Mouse (Mus musculus) ES-Bruce4 (cell line): ENCODE data around the gene Il9r. TPM values are rescaled to one million over a fixed set of nuclear protein-coding genes. Genes with fewer than 3 reads are reported as not detected.

Experiments used
- H3K27ac ChIP-seq: 2 replicates; pipeline ENCODE4 v1.5.1; 2012; ENCODE audit warnings: low read length, inconsistent platforms; ENCODE audit not compliant: insufficient read depth
- H3K27me3 ChIP-seq: 2 replicates; pipeline ENCODE4 v1.6.1; 2012; ENCODE audit warnings: mild to moderate bottlenecking, low read length, inconsistent platforms; ENCODE audit not compliant: control insufficient read depth, poor library complexity, insufficient read depth, severe bottlenecking
- H3K36me3 ChIP-seq: 2 replicates; pipeline ENCODE4 v1.6.1; 2012; ENCODE audit warnings: inconsistent platforms, mild to moderate bottlenecking, low read length, moderate library complexity; ENCODE audit not compliant: control insufficient read depth, poor library complexity, insufficient read depth, severe bottlenecking
- H3K4me1 ChIP-seq: one replicate; pipeline ENCODE4 v1.8.1; 2011; ENCODE audit warnings: low read length; ENCODE audit not compliant: control insufficient read depth, insufficient read depth
- H3K4me3 ChIP-seq: 2 replicates; pipeline ENCODE4 v1.5.1; 2011; ENCODE audit warnings: low read depth, mild to moderate bottlenecking, low read length
- H3K9ac ChIP-seq: 2 replicates; pipeline ENCODE4 v1.6.1; 2012; ENCODE audit warnings: low read depth, mild to moderate bottlenecking, inconsistent platforms; ENCODE audit not compliant: poor library complexity, severe bottlenecking
- H3K9me3 ChIP-seq: replicated peaks from 2 replicates; pipeline ENCODE4 v1.6.1; 2012; ENCODE audit warnings: mild to moderate bottlenecking, low read length, inconsistent platforms; ENCODE audit not compliant: control insufficient read depth, poor library complexity, insufficient read depth, severe bottlenecking
- CTCF ChIP-seq: IDR thresholded peaks from one replicate; pipeline ENCODE4 v1.8.1; 2011; ENCODE audit warnings: low read depth, low read length
- EP300 ChIP-seq: IDR thresholded peaks from 2 replicates; pipeline ENCODE4 v1.6.1; 2011; ENCODE audit warnings: low read depth, low read length; ENCODE audit not compliant: insufficient read depth
- POLR2A ChIP-seq: IDR thresholded peaks from one replicate; pipeline ENCODE4 v1.8.1; 2011; ENCODE audit warnings: low read length; ENCODE audit not compliant: insufficient read depth
- polyA plus RNA-seq: library from polyadenylated mRNA; stranded (reverse); fragments of >200 nt; gene quantifications from 2 replicates; pipeline ENCODE4 v1.2.4, GENCODE M21; 2011; ENCODE audit warnings: low read depth; ENCODE audit not compliant: missing spikeins, insufficient read depth, insufficient read length

Il9r gene
- polyA plus RNA-seq, 1 experiment, result not detected

DNA sequence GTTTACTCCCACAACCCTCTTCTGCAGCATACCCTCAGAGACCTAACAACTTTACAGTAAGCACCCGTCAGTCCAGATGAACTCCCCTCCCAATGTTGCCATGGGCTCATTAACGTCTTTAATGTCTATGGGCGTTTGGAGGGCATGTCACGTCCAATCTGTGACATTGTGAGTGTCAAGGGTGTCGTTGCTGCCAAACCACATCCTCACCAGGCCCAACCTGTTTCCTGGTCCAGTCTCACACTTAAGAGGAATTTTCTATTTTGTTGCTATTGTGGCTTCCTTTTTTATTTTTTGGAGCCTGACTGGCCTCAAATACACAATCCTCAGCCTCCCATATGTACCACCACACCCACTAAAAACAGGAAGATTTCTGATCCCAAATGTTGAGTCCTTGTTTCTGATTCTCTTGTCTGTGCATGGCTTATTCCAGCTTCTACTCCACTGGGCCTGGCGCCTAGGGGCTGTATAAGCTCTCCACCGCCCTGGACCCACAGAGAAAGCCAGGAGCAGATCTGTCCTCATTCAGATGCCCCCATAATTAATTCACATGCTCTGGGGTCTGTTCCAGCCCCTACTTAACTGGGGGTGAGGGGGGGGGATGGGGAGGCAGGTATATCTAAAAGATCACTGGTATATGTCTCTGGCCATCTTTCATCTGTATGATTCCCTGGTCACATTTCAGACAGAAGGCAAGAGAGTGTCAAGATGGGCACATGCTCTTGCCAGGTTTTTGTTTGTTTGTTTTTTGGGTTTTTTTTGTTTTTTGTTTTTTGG, 43.0 kb downstream of the Il9r start:
- Histone ChIP-seq H3K4me1 (peaks cover 2% of the 10 kb centered on the region), H3K9me3 (no peaks in the 10 kb centered on the region), H3K9ac (no peak overlapping the region), H3K27ac (no peak overlapping the region), H3K27me3 (no peaks in the 10 kb centered on the region), H3K36me3 (no peaks in the 10 kb centered on the region), H3K4me3 (no peak overlapping the region)
- no peak for TF ChIP-seq POLR2A
- TF ChIP-seq EP300, result no peak
- TF ChIP-seq CTCF, result no peak

DNA sequence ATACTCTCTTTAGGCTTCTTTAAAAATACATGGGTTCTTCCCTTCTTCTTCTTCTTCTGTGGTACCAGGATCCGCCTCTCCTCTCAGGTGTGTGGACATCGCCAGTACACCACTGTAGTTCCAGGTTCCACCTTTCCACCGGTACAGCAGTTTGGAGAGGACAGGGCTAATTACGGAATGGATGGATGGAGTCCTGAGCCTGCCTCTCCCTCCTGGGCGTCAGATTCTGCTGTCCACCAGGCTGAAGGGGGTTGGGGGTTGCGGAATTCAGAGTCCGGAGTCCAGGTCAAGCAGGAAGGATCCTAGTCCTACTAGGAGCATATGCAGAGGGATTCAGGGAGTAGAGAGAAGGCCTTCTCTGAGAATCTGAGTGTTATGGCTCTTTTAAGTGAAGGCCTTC, 46.9 kb downstream of the Il9r start:
- no peak overlapping the region for H3K4me3 ChIP-seq
- TF ChIP-seq CTCF, result no peak

DNA sequence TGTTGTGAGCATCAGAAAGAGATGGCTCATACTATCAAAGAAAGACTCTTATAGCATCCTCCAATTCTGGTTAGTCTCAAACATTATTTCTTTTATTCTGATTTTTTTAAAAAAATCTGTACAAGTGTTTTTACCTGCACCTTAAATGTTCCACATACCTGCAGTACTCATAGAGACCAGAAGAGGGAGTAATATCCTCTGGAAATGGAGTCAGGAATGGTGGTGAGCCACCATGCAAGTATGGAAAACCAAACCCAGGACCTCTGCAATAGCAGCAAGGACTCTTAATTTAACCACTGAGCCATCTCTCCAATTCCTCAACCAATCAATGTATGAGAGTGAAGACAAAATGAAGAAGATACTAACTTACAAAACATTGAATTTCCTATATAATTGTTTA, 47.3 kb downstream of the Il9r start:
- Histone ChIP-seq H3K9ac (no peak overlapping the region), H3K27ac (no peak overlapping the region), H3K4me1 (peaks cover 1% of the 10 kb centered on the region), H3K27me3 (no peaks in the 10 kb centered on the region), H3K4me3 (no peak overlapping the region), H3K36me3 (no peaks in the 10 kb centered on the region), H3K9me3 (no peaks in the 10 kb centered on the region)
- TF ChIP-seq CTCF (no peak), EP300 (no peak), POLR2A (no peak)

More for the DNA sequence above, 46.9 kb downstream of the Il9r start:
- no peak overlapping the region for H3K27ac ChIP-seq
- peaks cover 2% of the 10 kb centered on the region for H3K4me1 ChIP-seq
- no peaks in the 10 kb centered on the region for H3K36me3 ChIP-seq
- no peaks in the 10 kb centered on the region for H3K27me3 ChIP-seq
- H3K9ac ChIP-seq, result no peak overlapping the region
- H3K9me3 ChIP-seq, result no peaks in the 10 kb centered on the region

GRCm38 (mm10) chr11:32151243-32151642, 48.8 kb downstream of the Il9r start:
- Histone ChIP-seq H3K4me3 (no peak overlapping the region), H3K9ac (no peak overlapping the region), H3K36me3 (no peaks in the 10 kb centered on the region), H3K27me3 (no peaks in the 10 kb centered on the region), H3K9me3 (no peaks in the 10 kb centered on the region), H3K27ac (no peak overlapping the region), H3K4me1 (no peaks in the 10 kb centered on the region)
- TF ChIP-seq CTCF (no peak), POLR2A (no peak), EP300 (no peak)

DNA sequence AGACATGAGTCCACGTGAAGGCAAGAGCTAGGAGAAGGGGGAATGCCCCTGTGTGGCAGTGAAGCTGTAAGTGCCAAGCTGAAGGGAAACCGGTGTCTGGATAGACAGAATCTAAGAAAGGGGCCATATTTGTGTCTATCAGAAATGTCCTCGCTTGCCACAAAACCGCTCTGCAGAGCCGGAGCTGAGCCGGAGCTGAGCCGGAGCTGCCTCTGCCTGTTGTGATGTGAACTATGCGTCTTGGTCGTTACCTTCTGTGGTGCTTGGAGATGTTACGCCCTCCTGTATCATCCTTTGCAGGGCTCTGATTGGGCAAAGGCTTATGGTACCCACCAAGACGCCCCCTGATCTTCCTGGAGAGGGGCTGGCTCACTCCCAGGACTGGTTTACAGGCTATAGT, 50.5 kb downstream of the Il9r start:
- Histone ChIP-seq H3K9me3 (no peaks in the 10 kb centered on the region), H3K4me3 (no peak overlapping the region), H3K27ac (no peak overlapping the region), H3K36me3 (no peaks in the 10 kb centered on the region), H3K9ac (no peak overlapping the region), H3K4me1 (no peaks in the 10 kb centered on the region), H3K27me3 (no peaks in the 10 kb centered on the region)
- TF ChIP-seq CTCF (no peak), EP300 (no peak), POLR2A (no peak)

GRCm38 (mm10) chr11:32142771-32143170, 57.3 kb downstream of the Il9r start:
- no peaks in the 10 kb centered on the region for H3K27me3 ChIP-seq
- no peaks in the 10 kb centered on the region for H3K9me3 ChIP-seq
- H3K36me3 ChIP-seq, result no peaks in the 10 kb centered on the region
- H3K27ac ChIP-seq, result no peak overlapping the region
- TF ChIP-seq EP300 (no peak), POLR2A (no peak), CTCF (no peak)
- no peak overlapping the region for H3K4me3 ChIP-seq
- H3K9ac ChIP-seq, result no peak overlapping the region
- peaks cover 4% of the 10 kb centered on the region for H3K4me1 ChIP-seq
